Mouse (Mus musculus): Measurements from ENCODE around the gene H2-DMb2.

Gene H2-DMb2

GRCm38 (mm10) chr17:34179913-34180859, 37.1 kb downstream of the H2-DMb2 start:
- DNase-seq (ENCODE audit: low read depth) = no peak

- no peak for DNase-seq (ENCODE audit: low read depth)
These were observed 40.6 kb downstream of the H2-DMb2 start for GRCm38 (mm10) chr17:34183564-34184219.

DNA sequence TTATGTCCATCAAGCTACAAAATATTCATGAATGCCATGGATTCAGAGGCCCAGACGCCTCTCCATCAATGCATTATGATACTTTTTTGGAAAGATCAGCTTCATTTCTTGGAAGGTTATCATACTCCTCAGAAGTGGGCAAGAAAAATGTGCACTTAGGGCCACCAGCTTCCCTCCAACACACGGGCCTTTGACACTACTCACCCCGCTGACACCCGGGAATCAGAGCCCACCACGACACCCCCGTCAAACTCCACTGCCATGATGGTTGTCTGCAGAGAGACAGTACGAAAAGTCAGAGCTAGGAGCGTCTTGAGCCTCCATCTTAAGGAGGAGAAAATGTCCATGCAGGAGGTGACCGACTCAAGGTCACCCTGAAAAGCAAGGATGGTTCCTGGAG, 42.4 kb downstream of the H2-DMb2 start:
- DNase-seq (ENCODE audit: low read depth) = no peak

DNA sequence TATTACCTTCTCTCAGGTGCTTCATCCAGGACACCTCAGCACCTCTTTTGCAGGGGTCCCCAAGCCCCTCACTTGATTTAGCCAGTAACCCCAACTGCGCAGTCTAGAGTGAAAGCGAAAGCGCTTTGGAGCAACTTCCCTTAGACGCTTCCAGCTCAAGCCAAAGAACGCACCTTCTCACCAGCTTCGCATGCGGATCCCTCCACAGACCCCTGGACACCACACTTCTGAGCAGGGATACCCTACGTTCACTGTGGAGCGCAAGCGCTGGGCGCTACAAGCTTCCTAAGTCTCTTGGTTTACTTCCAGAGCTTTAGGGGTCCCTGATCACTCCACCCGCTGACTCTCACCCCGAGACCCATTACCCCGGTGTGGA, 43.8 kb downstream of the H2-DMb2 start:
- DNase-seq (ENCODE audit: low read depth) = no peak

GRCm38 (mm10) chr17:34187261-34187916, 44.3 kb downstream of the H2-DMb2 start, which contains the start of the genes Tap1 and Psmb9:
Gene Tap1, plus strand, starts transcription at chr17:34187553.
Gene Psmb9, minus strand, starts transcription at chr17:34187764.
- DNase-seq (ENCODE audit: low read depth) = peak; percentile 99

- peak; percentile 43 for DNase-seq (ENCODE audit: low read depth)
These were observed 44.9 kb downstream of the H2-DMb2 start for GRCm38 (mm10) chr17:34188010-34188409.

DNA sequence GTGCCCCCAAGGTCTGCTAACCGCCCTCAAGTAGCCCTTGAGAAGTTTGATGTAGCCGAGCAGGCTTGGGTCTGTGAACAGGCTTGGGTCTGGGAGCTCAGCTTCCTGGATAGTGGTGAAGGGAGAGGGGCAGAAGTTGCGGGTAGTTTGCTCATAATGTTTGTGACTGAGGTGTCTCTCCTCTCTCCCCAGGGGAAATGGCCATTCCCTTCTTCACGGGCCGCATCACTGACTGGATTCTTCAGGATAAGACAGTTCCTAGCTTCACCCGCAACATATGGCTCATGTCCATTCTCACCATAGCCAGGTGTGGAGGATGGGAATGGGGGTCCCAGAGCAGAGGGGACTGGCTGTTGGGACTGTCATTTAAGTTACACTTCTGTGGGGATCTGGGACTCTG, 45.9 kb downstream of the H2-DMb2 start:
- no peak for DNase-seq (ENCODE audit: low read depth)

GRCm38 (mm10) chr17:34192852-34193251, 49.7 kb downstream of the H2-DMb2 start:
- no peak for DNase-seq (ENCODE audit: low read depth)

DNA sequence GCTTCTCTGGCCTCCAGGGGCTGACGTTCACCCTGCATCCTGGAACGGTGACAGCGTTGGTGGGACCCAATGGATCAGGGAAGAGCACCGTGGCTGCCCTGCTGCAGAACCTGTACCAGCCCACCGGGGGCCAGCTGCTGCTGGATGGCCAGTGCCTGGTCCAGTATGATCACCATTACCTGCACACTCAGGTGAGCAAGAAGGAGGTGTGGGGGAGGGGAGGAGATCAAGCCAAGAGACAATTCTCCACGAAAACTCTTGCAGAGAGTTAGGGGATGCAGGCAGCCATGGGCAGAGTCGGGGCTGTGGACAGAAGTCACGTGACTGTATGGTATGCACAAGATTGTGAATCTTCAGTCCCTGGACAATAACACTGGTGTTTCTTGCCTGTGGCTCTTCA, 50.4 kb downstream of the H2-DMb2 start:
- no peak for DNase-seq (ENCODE audit: low read depth)

DNA sequence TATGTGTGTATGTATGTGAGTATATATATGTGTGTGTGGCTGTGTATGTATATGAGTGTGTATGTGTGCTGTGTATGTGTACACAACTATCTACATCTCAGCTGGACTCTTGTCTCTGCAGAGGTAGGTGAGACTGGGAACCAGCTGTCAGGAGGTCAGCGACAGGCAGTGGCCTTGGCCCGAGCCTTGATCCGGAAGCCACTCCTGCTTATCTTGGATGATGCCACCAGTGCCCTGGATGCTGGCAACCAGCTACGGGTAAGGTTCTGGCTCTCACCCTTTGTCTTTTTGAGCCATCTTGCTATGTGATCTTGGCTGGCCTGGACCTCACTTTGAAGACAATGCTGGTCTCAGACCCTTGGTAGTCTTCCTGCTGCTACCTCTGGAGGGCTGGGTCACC, 51.6 kb downstream of the H2-DMb2 start:
- no peak for DNase-seq (ENCODE audit: low read depth)

DNA sequence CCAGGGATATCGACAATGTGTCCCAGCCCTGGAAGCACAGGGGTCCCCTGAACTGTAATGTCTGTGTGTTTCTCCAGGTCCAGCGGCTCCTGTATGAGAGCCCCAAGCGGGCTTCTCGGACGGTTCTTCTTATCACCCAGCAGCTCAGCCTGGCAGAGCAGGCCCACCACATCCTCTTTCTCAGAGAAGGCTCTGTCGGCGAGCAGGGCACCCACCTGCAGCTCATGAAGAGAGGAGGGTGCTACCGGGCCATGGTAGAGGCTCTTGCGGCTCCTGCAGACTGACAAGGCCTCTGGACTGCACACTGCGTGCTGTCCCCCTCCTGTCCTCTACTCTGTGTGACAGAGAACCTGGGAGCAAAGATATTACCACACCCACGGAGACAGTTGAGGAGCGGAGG, 53.4 kb downstream of the H2-DMb2 start:
- DNase-seq (ENCODE audit: low read depth) = no peak

GRCm38 (mm10) chr17:34196941-34197894, 54.1 kb downstream of the H2-DMb2 start, which contains the start of gene Psmb8:
Gene Psmb8, plus strand, starts transcription at chr17:34197721.
- peak; percentile 81 for DNase-seq (ENCODE audit: low read depth)

DNA sequence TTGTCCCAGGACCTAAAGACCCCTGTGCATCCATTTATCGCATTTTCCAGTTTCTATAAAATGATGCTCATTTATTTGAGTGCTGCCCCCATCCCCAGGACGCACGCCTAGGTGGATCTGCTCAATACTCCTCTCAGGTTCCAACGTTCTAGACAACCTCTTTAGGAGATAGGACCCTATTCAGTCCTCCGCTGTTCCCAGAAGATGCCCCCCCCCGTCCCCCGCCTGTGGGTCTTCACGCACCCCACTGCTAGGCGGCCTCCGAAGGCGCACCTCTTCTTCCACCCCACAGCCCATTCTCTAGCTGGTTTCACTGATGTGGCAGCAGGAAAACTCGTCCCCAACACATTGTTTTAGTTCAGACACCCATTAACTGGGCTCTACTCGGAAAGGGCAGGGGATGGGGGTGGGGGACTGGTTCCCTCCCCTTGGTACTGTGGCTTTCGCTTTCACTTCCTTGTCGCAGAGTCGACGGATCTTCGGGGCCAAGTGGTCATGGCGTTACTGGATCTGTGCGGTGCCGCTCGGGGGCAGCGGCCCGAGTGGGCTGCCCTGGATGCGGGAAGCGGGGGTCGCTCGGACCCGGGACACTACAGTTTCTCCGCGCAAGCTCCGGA, 54.9 kb downstream of the H2-DMb2 start:
- DNase-seq (ENCODE audit: low read depth) = no peak

DNA sequence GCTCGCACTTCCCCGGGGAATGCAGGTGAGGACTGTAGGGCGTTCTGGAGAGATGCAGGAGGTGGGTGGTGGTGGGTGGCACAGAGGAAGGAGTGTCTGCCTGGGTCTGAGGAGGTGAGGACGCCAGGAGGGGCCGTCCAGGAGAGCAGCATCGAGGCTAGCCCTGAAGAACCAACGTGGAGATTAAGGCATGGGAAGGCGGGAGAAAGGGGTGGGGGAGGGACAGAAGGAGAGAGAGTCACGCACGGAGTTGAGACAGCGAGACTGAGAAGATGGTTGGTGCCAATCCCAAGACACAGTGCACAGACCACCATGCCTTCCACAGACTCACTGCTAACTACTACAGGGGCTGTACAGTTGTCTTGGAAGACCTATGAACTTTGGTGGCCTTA, 55.4 kb downstream of the H2-DMb2 start:
- no peak for DNase-seq (ENCODE audit: low read depth)

GRCm38 (mm10) chr17:34199050-34199619, 56.0 kb downstream of the H2-DMb2 start:
- DNase-seq (ENCODE audit: low read depth) = no peak

DNA sequence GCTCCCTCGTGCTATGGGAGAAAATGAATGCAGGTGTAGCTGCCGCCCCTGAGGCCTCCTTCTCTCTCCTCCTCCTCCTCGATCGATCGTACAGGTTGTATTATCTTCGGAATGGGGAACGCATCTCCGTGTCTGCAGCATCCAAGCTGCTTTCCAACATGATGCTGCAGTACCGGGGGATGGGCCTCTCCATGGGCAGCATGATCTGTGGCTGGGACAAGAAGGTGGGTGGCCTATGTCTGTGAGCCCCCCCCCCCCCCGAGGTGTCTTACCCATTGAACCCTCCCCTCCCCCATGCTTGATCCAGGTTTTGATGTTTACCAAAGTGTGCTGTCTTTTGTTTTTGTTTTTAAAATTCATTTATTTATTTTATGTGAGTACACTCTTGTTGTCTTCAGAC, 56.9 kb downstream of the H2-DMb2 start:
- no peak for DNase-seq (ENCODE audit: low read depth)

DNA sequence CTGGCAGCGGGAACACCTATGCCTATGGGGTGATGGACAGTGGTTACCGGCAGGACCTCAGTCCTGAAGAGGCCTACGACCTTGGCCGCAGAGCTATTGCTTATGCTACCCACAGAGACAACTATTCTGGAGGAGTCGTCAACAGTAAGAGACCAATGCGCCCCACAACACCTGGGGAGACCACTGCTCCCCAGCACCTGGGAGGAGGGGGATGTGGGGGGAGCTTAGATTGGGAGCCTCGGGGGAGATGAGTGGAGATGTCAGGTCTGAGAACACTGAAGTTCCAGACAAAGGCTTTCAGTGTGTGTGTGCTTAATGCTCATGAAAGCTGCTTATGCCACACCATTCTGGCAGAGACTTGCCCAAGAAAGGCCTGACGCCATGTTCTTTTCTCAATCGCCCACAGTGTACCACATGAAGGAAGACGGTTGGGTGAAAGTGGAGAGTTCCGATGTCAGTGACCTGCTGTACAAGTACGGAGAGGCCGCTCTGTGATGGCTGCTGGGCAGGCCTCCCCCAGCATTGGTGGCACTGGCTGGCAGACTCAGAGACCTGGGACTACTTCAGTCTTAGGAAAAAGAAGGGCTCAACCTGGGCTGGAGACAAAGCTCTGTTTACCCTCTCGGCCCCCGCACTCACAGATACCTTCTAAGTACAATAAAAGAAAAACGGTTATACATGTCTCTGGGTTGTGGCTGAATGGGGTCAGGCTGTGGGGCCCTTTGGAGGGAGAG, 57.8 kb downstream of the H2-DMb2 start:
- DNase-seq (ENCODE audit: low read depth) = no peak
